8 mouse cellular contexts compared by ENCODE assay signal in genomic region chr10:63025491-63026011, GRCm38 (mm10). TPM values are rescaled to one million over a fixed set of nuclear protein-coding genes. Genes with fewer than 3 reads are reported as not detected.
DNase-seq lines count a peak whose midpoint lies in the region; ATAC-seq and TF ChIP-seq lines count a peak whose summit lies in the region.

No protein-coding gene starts in this region.

- TF ChIP-seq CTCF in layer of hippocampus, adult 2 months (conservative IDR thresholded peaks at IDR 0.05): no peak
- no peak for TF ChIP-seq CTCF in embryonic fibroblast, embryonic 13.5 days (IDR thresholded peaks at IDR 0.05; ENCODE audit: borderline replicate concordance, insufficient read depth, low read length)
- no peak for TF ChIP-seq CTCF in intestine, postnatal 0 days (IDR thresholded peaks at IDR 0.05; ENCODE audit: low read depth)

- TF ChIP-seq POLR2A in embryonic fibroblast, embryonic 13.5 days (IDR thresholded peaks at IDR 0.05; ENCODE audit: low read depth, low read length): no peak

- no peaks in the 10 kb centered on the region for H3K4me1 ChIP-seq in embryonic fibroblast, embryonic 13.5 days (ENCODE audit: control insufficient read depth, insufficient read depth, low read length)
- peaks cover 3% of the 10 kb centered on the region; the same call in 1 of the 2 replicates for H3K4me1 ChIP-seq in intestine, postnatal 0 days (replicated peaks; ENCODE audit: control insufficient read depth, insufficient read depth, low read length)
- H3K4me1 ChIP-seq in neural tube, embryonic 14.5 days (ENCODE audit: control insufficient read depth, insufficient read depth, low read length): peaks cover 33% of the 10 kb centered on the region

- no peaks in the 10 kb centered on the region for H3K9me3 ChIP-seq in intestine, postnatal 0 days (ENCODE audit: control insufficient read depth)
- no peaks in the 10 kb centered on the region for H3K9me3 ChIP-seq in neural tube, embryonic 14.5 days (ENCODE audit: control insufficient read depth, low read length)

- DNase-seq in layer of hippocampus, adult 2 months (ENCODE audit: low spot score in 2 of 2): no peak
- no peak for DNase-seq in layer of hippocampus, postnatal 14 days (ENCODE audit: low spot score in 2 of 2)
- DNase-seq in c-Kit-positive CD71-positive TER-119-positive erythroid progenitor cells, embryonic 14.5 days (ENCODE audit: low spot score): no peak
- no peak for DNase-seq in lung, postnatal 25 days (ENCODE audit: low spot score)

- no peaks in the 10 kb centered on the region for H3K27me3 ChIP-seq in intestine, postnatal 0 days (replicated peaks; ENCODE audit: control insufficient read depth, insufficient read depth, low read length)
- no peaks in the 10 kb centered on the region for H3K27me3 ChIP-seq in neural tube, embryonic 14.5 days (ENCODE audit: control insufficient read depth, insufficient read depth, low read length)

- no peak overlapping the region for H3K4me2 ChIP-seq in intestine, postnatal 0 days (replicated peaks; ENCODE audit: low read depth)
- H3K4me2 ChIP-seq in neural tube, embryonic 14.5 days (ENCODE audit: low read depth, low read length): peak overlapping the region; percentile 74

- 56% methylated on average over 6 of the region's 6 CpGs for WGBS in intestine, postnatal 0 days
- 14% methylated on average over 6 of the region's 6 CpGs for WGBS in neural tube, embryonic 14.5 days

- H3K36me3 ChIP-seq in intestine, postnatal 0 days (ENCODE audit: control insufficient read depth, insufficient read depth): no peaks in the 10 kb centered on the region
- no peaks in the 10 kb centered on the region for H3K36me3 ChIP-seq in neural tube, embryonic 14.5 days (ENCODE audit: control insufficient read depth, insufficient read depth, low read length)

- H3K9ac ChIP-seq in intestine, postnatal 0 days (ENCODE audit: low read depth, low read length): no peak overlapping the region
- H3K9ac ChIP-seq in neural tube, embryonic 14.5 days (replicated peaks; ENCODE audit: low read depth, low read length): peak overlapping the region; percentile 83; the same call in 1 of the 2 replicates

- H3K27ac ChIP-seq in layer of hippocampus, adult 2 months: peak overlapping the region; percentile 99
- H3K27ac ChIP-seq in embryonic fibroblast, embryonic 13.5 days (ENCODE audit: insufficient read depth, low read length): peak overlapping the region; percentile 96; the same call in 1 of the 2 replicates
- H3K27ac ChIP-seq in intestine, postnatal 0 days (ENCODE audit: low read depth, low read length): 0 out of 2 replicates have a peak overlapping the region, but pooled peaks have one; percentile 100
- H3K27ac ChIP-seq in neural tube, embryonic 14.5 days (ENCODE audit: low read depth, low read length): peak overlapping the region; percentile 100

- no peak for ATAC-seq in intestine, postnatal 0 days
- no peak for ATAC-seq in neural tube, embryonic 14.5 days (ENCODE audit: low read depth)
- no peak for ATAC-seq in megakaryocyte-erythroid progenitor cell, adult 5-6 weeks (replicated peaks; ENCODE audit: low FRiP score, low TSS enrichment, poor library complexity, severe bottlenecking)

- H3K4me3 ChIP-seq in layer of hippocampus, adult 2 months: no peak overlapping the region
- H3K4me3 ChIP-seq in embryonic fibroblast, embryonic 13.5 days (ENCODE audit: insufficient read depth, low read length): no peak overlapping the region
- H3K4me3 ChIP-seq in intestine, postnatal 0 days (ENCODE audit: low read depth, low read length): no peak overlapping the region
- peak overlapping the region; percentile 95 for H3K4me3 ChIP-seq in neural tube, embryonic 14.5 days (ENCODE audit: low read depth, low read length)

RNA-seq across cellular contexts. Expression of gene Pbld2, which starts 1.4 kb away (rescaled TPM):
- total RNA-seq in layer of hippocampus, adult 2 months (2021): 1 to 10 TPM; 1.6 to 2.2 TPM
- 1 to 10 TPM; 1.8 to 3.0 TPM for total RNA-seq in layer of hippocampus, postnatal 14 days (2021)
- 2.3 TPM in 1 of 2 replicates, not detected in the other for polyA plus RNA-seq in embryonic fibroblast, embryonic 13.5 days (2011; ENCODE audit: insufficient read length, low read depth, missing spikeins)
- 36.2 and 43.7 TPM in 2 replicates for polyA plus RNA-seq in intestine, postnatal 0 days (2015; fragmentation: Nextera tagmentation; extraction: Ambion mirVana)
- 0.70 and 0.73 TPM in 2 replicates for polyA plus RNA-seq in neural tube, embryonic 14.5 days (2014; fragmentation: Nextera tagmentation; extraction: Ambion mirVana)
- total RNA-seq in megakaryocyte-erythroid progenitor cell, adult 5-6 weeks (2014; fragmentation: Nextera tagmentation): 0.42 and 0.92 TPM in 2 replicates
- total RNA-seq in megakaryocyte-erythroid progenitor cell, adult 5-6 weeks (2017): 0.08 and 0.52 TPM in 2 replicates

RNA-seq across cellular contexts. Expression of gene Hnrnph3, which starts 1.5 kb away (rescaled TPM):
- total RNA-seq in layer of hippocampus, adult 2 months (2021): 10 to 100 TPM; 51.1 to 65.3 TPM
- total RNA-seq in layer of hippocampus, postnatal 14 days (2021): 10 to 100 TPM; 31.0 to 39.5 TPM
- 47.6 and 68.4 TPM in 2 replicates for polyA plus RNA-seq in embryonic fibroblast, embryonic 13.5 days (2011; ENCODE audit: insufficient read length, low read depth, missing spikeins)
- polyA plus RNA-seq in intestine, postnatal 0 days (2015; fragmentation: Nextera tagmentation; extraction: Ambion mirVana): 21.2 and 25.0 TPM in 2 replicates
- polyA plus RNA-seq in neural tube, embryonic 14.5 days (2014; fragmentation: Nextera tagmentation; extraction: Ambion mirVana): 95.6 and 112 TPM in 2 replicates
- 85.2 and 100 TPM in 2 replicates for total RNA-seq in megakaryocyte-erythroid progenitor cell, adult 5-6 weeks (2014; fragmentation: Nextera tagmentation)
- total RNA-seq in megakaryocyte-erythroid progenitor cell, adult 5-6 weeks (2017): 49.2 and 56.4 TPM in 2 replicates

RNA-seq across cellular contexts. Expression of gene Pbld1, which starts 34.4 kb away (rescaled TPM):
- under 1 TPM; 0.15 to 0.82 TPM for total RNA-seq in layer of hippocampus, adult 2 months (2021)
- total RNA-seq in layer of hippocampus, postnatal 14 days (2021): under 1 TPM; 0.21 to 0.48 TPM
- 0.42 TPM in 1 of 2 replicates, not detected in the other for polyA plus RNA-seq in embryonic fibroblast, embryonic 13.5 days (2011; ENCODE audit: insufficient read length, low read depth, missing spikeins)
- 1.8 and 2.1 TPM in 2 replicates for polyA plus RNA-seq in intestine, postnatal 0 days (2015; fragmentation: Nextera tagmentation; extraction: Ambion mirVana)
- polyA plus RNA-seq in neural tube, embryonic 14.5 days (2014; fragmentation: Nextera tagmentation; extraction: Ambion mirVana): 0.46 and 0.83 TPM in 2 replicates
- total RNA-seq in megakaryocyte-erythroid progenitor cell, adult 5-6 weeks (2014; fragmentation: Nextera tagmentation): 0.28 TPM in 1 of 2 replicates, not detected in the other
- 0.61 TPM in 1 of 2 replicates, not detected in the other for total RNA-seq in megakaryocyte-erythroid progenitor cell, adult 5-6 weeks (2017)

RNA-seq across cellular contexts. Expression of gene Rufy2, which starts 45.5 kb away (rescaled TPM):
- total RNA-seq in layer of hippocampus, adult 2 months (2021): 10 to 100 TPM; 83.2 to 90.5 TPM
- total RNA-seq in layer of hippocampus, postnatal 14 days (2021): 10 to 100 TPM; 68.9 to 74.6 TPM
- polyA plus RNA-seq in embryonic fibroblast, embryonic 13.5 days (2011; ENCODE audit: insufficient read length, low read depth, missing spikeins): 22.0 and 22.4 TPM in 2 replicates
- polyA plus RNA-seq in intestine, postnatal 0 days (2015; fragmentation: Nextera tagmentation; extraction: Ambion mirVana): 13.9 and 18.8 TPM in 2 replicates
- polyA plus RNA-seq in neural tube, embryonic 14.5 days (2014; fragmentation: Nextera tagmentation; extraction: Ambion mirVana): 63.2 and 73.0 TPM in 2 replicates
- 4.3 and 15.9 TPM in 2 replicates for total RNA-seq in megakaryocyte-erythroid progenitor cell, adult 5-6 weeks (2014; fragmentation: Nextera tagmentation)
- total RNA-seq in megakaryocyte-erythroid progenitor cell, adult 5-6 weeks (2017): 1.8 and 3.1 TPM in 2 replicates
